Mouse (Mus musculus): ENCODE data around the gene Gch1. TPM values are rescaled to one million over a fixed set of nuclear protein-coding genes. Genes with fewer than 3 reads are reported as not detected.
A peak's percentile ranks its signal among the peaks of the same experiment; 100 is the strongest.

Gch1 gene
- total RNA-seq, 1 experiment from 2014 or later = 4.3 TPM

DNA sequence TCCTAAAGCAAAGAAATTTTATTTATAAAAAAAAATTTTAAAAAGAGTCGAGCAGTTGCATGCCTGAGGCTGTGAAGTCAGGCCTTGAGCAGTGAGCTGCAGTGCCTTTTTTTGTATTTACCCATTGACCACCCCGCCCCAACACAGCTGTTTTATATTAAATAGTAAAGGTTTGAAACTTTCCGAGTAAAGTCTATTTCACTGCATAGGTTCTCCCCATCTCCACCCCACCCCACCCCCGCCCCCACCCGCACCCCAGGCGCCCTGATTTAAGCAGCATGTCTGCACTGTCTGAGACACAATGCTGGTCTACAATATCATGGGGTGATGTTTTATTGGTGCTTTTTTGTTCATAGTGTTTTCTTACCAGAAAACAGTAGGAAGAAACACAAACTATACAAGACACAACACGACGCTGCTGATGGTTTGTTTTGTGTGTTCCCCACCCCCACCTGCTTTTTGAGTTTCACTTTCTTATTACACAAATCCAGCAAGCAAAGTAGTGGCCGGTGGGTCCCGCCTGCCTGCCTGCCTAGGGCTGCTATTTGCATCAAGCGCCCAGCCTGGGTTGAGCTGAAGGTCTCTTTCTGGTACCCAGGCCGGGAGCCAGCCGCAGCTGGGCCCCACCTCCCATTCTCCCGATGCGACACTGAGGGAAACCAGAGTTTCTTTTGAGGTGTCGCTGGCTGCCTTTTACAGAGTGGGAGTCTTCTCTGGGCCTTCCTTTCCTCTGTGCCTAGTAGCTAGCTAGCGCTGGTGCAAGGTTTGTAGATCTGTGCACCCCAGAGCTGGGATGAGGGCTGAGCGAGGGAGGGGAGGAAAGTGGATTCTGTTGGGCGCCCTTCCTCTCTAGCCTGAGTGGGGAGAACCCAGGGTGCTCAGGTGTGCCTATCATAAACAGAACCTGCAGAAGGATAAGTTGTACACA, 84.7 kb downstream of the Gch1 start:
- peak; percentile 37; the same call in 1 of the 2 replicates for ATAC-seq (replicated peaks; ENCODE audit: low read depth, poor library complexity, severe bottlenecking)

Other genes with a start within 250 kb of the Gch1 start
- gene Wdhd1, start 87.4 kb upstream of the Gch1 start, total RNA-seq (2017) = 127 and 170 TPM in 2 replicates
- gene Socs4, start 87.5 kb upstream of the Gch1 start, total RNA-seq (2017) = 21.8 and 26.3 TPM in 2 replicates
- gene Mapk1ip1l, start 108.9 kb upstream of the Gch1 start, total RNA-seq (2017) = 81.1 and 99.3 TPM in 2 replicates
- 1.2 and 5.7 TPM in 2 replicates for gene Lgals3, start 178.3 kb upstream of the Gch1 start, total RNA-seq (2017)
- 67.0 and 68.4 TPM in 2 replicates for gene Dlgap5, start 229.0 kb upstream of the Gch1 start, total RNA-seq (2017)